Mouse (Mus musculus) lung, adult 2 months (tissue): ENCODE results near the gene Pon2.
"Not testable (repeated sequence)": the region's sequence is repeated elsewhere in the genome, so short reads cannot be mapped to it uniquely, and the experiment has no call there.

Experiments used
- CTCF ChIP-seq: fragments of 200-500 bp; IDR thresholded peaks from 2 replicates; pipeline ENCODE4 v1.5.1; 2011; ENCODE audit warnings: mild to moderate bottlenecking, low read length, control low read depth; ENCODE audit not compliant: insufficient read depth
- POLR2A ChIP-seq: fragments of 200-500 bp; IDR thresholded peaks from 2 replicates; pipeline ENCODE4 v1.6.1; 2011; ENCODE audit warnings: low read depth, mild to moderate bottlenecking, control low read depth, low read length, borderline replicate concordance; ENCODE audit errors: extremely low read depth

GRCm38 (mm10) chr6:5338781-5339180, 40.5 kb upstream of the Pon2 start:
- TF ChIP-seq POLR2A, CTCF: not testable (repeated sequence)
